In genomic region chr14:55059931-55060330, GRCm38 (mm10) we compare ENCODE assay signal across 10 mouse cellular contexts. TPM values are rescaled to one million over a fixed set of nuclear protein-coding genes. Genes with fewer than 3 reads are reported as not detected.
DNase-seq lines count a peak whose midpoint lies in the region; ATAC-seq and TF ChIP-seq lines count a peak whose summit lies in the region.
"Had no signal": no experiment of that assay in that cellular context is flagged by ENCODE, and none has a peak within 500 bp of the region (broad histone marks: within the 10 kb centered on the region; RNA-seq: fewer than 3 reads in every experiment).

No protein-coding gene starts in this region.

- WGBS in forebrain, embryonic 12.5 days = 26% methylated on average over 5 of the region's 5 CpGs
- WGBS in neural tube, embryonic 15.5 days = 73% methylated on average over 5 of the region's 5 CpGs
- WGBS in heart, adult 2 months = 74% methylated on average over 5 of the region's 5 CpGs

- H3K27ac ChIP-seq in layer of hippocampus, adult 2 months = peak overlapping the region; percentile 63
- peak overlapping the region; percentile 63; the same call in 1 of the 2 replicates for H3K27ac ChIP-seq in forebrain, embryonic 12.5 days
- peak overlapping the region; percentile 18; the same call in 1 of the 2 replicates for H3K27ac ChIP-seq in neural tube, embryonic 15.5 days (replicated peaks)
- no peak overlapping the region for H3K27ac ChIP-seq in heart, adult 2 months
- H3K27ac ChIP-seq: limb, embryonic 10.5 days had no signal

- no peak overlapping the region for H3K4me2 ChIP-seq in forebrain, embryonic 12.5 days
- H3K4me2 ChIP-seq in neural tube, embryonic 15.5 days = no peak overlapping the region

- H3K9me3 ChIP-seq in forebrain, embryonic 12.5 days = no peaks in the 10 kb centered on the region
- no peaks in the 10 kb centered on the region for H3K9me3 ChIP-seq in neural tube, embryonic 15.5 days (replicated peaks)
- H3K9me3 ChIP-seq: limb, embryonic 10.5 days had no signal

- peaks cover 25% of the 10 kb centered on the region for H3K36me3 ChIP-seq in forebrain, embryonic 12.5 days (replicated peaks)
- peaks cover 24% of the 10 kb centered on the region for H3K36me3 ChIP-seq in neural tube, embryonic 15.5 days
- no peaks in the 10 kb centered on the region for H3K36me3 ChIP-seq in heart, adult 2 months (ENCODE audit: control insufficient read depth, insufficient read depth, low read length)

- peaks cover 2% of the 10 kb centered on the region; the same call in 1 of the 2 replicates for H3K27me3 ChIP-seq in forebrain, embryonic 12.5 days
- H3K27me3 ChIP-seq in neural tube, embryonic 15.5 days (replicated peaks) = no peaks in the 10 kb centered on the region
- peaks cover 2% of the 10 kb centered on the region; the same call in 1 of the 2 replicates for H3K27me3 ChIP-seq in heart, adult 2 months (ENCODE audit: control insufficient read depth, insufficient read depth, low read length)

- no peak for DNase-seq in layer of hippocampus, adult 2 months (ENCODE audit: low spot score in 2 of 2)
- DNase-seq in layer of hippocampus, postnatal 10 days (ENCODE audit: low spot score in 2 of 2) = no peak
- DNase-seq in kidney, postnatal 10 days = peak; percentile 42
- no peak for DNase-seq in heart, adult 2 months
- no peak for DNase-seq in heart, postnatal 4 days
- DNase-seq in heart, adult 9 months (ENCODE audit: low spot score in 2 of 2) = no peak

- ATAC-seq in forebrain, embryonic 12.5 days (ENCODE audit: low FRiP score) = no peak
- no peak for ATAC-seq in neural tube, embryonic 15.5 days (ENCODE audit: low FRiP score)
- ATAC-seq: activated CD4-positive, CD25-positive, alpha-beta regulatory T cell, adult 4 months had no signal

- intact Hi-C loops in heart, adult 2 months (cut with DNase I) = no loop called here

- peaks cover 42% of the 10 kb centered on the region for H3K4me1 ChIP-seq in forebrain, embryonic 12.5 days
- peaks cover 88% of the 10 kb centered on the region for H3K4me1 ChIP-seq in neural tube, embryonic 15.5 days
- no peaks in the 10 kb centered on the region for H3K4me1 ChIP-seq in heart, adult 2 months (ENCODE audit: control insufficient read depth, insufficient read depth, low read length)

- H3K9ac ChIP-seq in forebrain, embryonic 12.5 days = no peak overlapping the region
- H3K9ac ChIP-seq in neural tube, embryonic 15.5 days (replicated peaks) = no peak overlapping the region
- no peak overlapping the region for H3K9ac ChIP-seq in heart, adult 2 months (ENCODE audit: low read depth, low read length)

- TF ChIP-seq EP300 in heart, adult 2 months (IDR thresholded peaks at IDR 0.05; ENCODE audit: insufficient read depth, low read depth, low read length) = no peak

- TF ChIP-seq POLR2A in heart, adult 2 months (IDR thresholded peaks at IDR 0.05; ENCODE audit: insufficient read depth, low read depth, low read length) = no peak

- no peak for TF ChIP-seq CTCF in layer of hippocampus, adult 2 months (conservative IDR thresholded peaks at IDR 0.05)
- no peak for TF ChIP-seq CTCF in heart, adult 2 months (IDR thresholded peaks at IDR 0.05)

- H3K4me3 ChIP-seq in layer of hippocampus, adult 2 months = no peak overlapping the region
- H3K4me3 ChIP-seq in forebrain, embryonic 12.5 days (replicated peaks) = no peak overlapping the region
- no peak overlapping the region for H3K4me3 ChIP-seq in neural tube, embryonic 15.5 days (replicated peaks)
- H3K4me3 ChIP-seq in heart, adult 2 months = no peak overlapping the region
- H3K4me3 ChIP-seq: limb, embryonic 10.5 days had no signal

- H3K79me2 ChIP-seq in heart, adult 2 months (replicated peaks; ENCODE audit: control insufficient read depth, insufficient read depth, low read length) = no peaks in the 10 kb centered on the region

RNA-seq across cellular contexts. Expression of gene Zfhx2, which starts 32.2 kb away (rescaled TPM):
- total RNA-seq in layer of hippocampus, adult 2 months (2021) = 10 to 100 TPM; 55.5 to 67.3 TPM
- total RNA-seq in layer of hippocampus, postnatal 10 days (2021) = 10 to 100 TPM; 34.0 to 39.3 TPM
- 26.3 and 28.1 TPM in 2 replicates for polyA plus RNA-seq in forebrain, embryonic 12.5 days (2016; fragmentation: Nextera tagmentation; extraction: Ambion mirVana)
- 20.3 and 24.5 TPM in 2 replicates for polyA plus RNA-seq in neural tube, embryonic 15.5 days (2015; fragmentation: Nextera tagmentation; extraction: Ambion mirVana)
- total RNA-seq in heart, adult 2 months (2021) = 1 to 10 TPM; 3.9 to 4.1 TPM
- polyA plus RNA-seq in heart, adult 2 months (2012; rRNA removed) = 1.1 and 1.3 TPM in 2 replicates
- total RNA-seq in heart, postnatal 4 days (2021) = 1 to 10 TPM; 2.9 to 3.8 TPM

RNA-seq across cellular contexts. Expression of gene Thtpa, which starts 34.7 kb away (rescaled TPM):
- 10 to 100 TPM; 19.3 to 23.7 TPM for total RNA-seq in layer of hippocampus, adult 2 months (2021)
- total RNA-seq in layer of hippocampus, postnatal 10 days (2021) = 10 to 100 TPM; 26.5 to 31.1 TPM
- polyA plus RNA-seq in forebrain, embryonic 12.5 days (2016; fragmentation: Nextera tagmentation; extraction: Ambion mirVana) = 32.0 and 33.0 TPM in 2 replicates
- polyA plus RNA-seq in neural tube, embryonic 15.5 days (2015; fragmentation: Nextera tagmentation; extraction: Ambion mirVana) = 27.9 and 31.6 TPM in 2 replicates
- 10 to 100 TPM; 10.7 to 13.4 TPM for total RNA-seq in heart, adult 2 months (2021)
- 8.2 and 9.7 TPM in 2 replicates for polyA plus RNA-seq in heart, adult 2 months (2012; rRNA removed)
- 10 to 100 TPM; 12.2 to 13.2 TPM for total RNA-seq in heart, postnatal 4 days (2021)

RNA-seq across cellular contexts. Expression of gene Ngdn, which starts 44.7 kb away (rescaled TPM):
- total RNA-seq in layer of hippocampus, adult 2 months (2021) = 10 to 100 TPM; 30.3 to 34.9 TPM
- 10 to 100 TPM; 30.0 to 39.1 TPM for total RNA-seq in layer of hippocampus, postnatal 10 days (2021)
- polyA plus RNA-seq in forebrain, embryonic 12.5 days (2016; fragmentation: Nextera tagmentation; extraction: Ambion mirVana) = 71.7 and 73.3 TPM in 2 replicates
- polyA plus RNA-seq in neural tube, embryonic 15.5 days (2015; fragmentation: Nextera tagmentation; extraction: Ambion mirVana) = 47.6 and 60.4 TPM in 2 replicates
- total RNA-seq in heart, adult 2 months (2021) = 10 to 100 TPM; 25.9 to 28.9 TPM
- 10.1 and 19.6 TPM in 2 replicates for polyA plus RNA-seq in heart, adult 2 months (2012; rRNA removed)
- total RNA-seq in heart, postnatal 4 days (2021) = 10 to 100 TPM; 35.7 to 39.7 TPM

RNA-seq across cellular contexts. Expression of gene Ap1g2, which starts 46.5 kb away (rescaled TPM):
- 10 to 100 TPM; 15.4 to 19.3 TPM for total RNA-seq in layer of hippocampus, adult 2 months (2021)
- total RNA-seq in layer of hippocampus, postnatal 10 days (2021) = 10 to 100 TPM; 19.2 to 20.6 TPM
- polyA plus RNA-seq in forebrain, embryonic 12.5 days (2016; fragmentation: Nextera tagmentation; extraction: Ambion mirVana) = 10.2 and 11.4 TPM in 2 replicates
- 6.2 and 12.4 TPM in 2 replicates for polyA plus RNA-seq in neural tube, embryonic 15.5 days (2015; fragmentation: Nextera tagmentation; extraction: Ambion mirVana)
- total RNA-seq in heart, adult 2 months (2021) = 1 to 10 TPM; 5.3 to 5.6 TPM
- polyA plus RNA-seq in heart, adult 2 months (2012; rRNA removed) = 8.2 and 10.2 TPM in 2 replicates
- 1 to 10 TPM; 3.3 to 5.6 TPM for total RNA-seq in heart, postnatal 4 days (2021)

RNA-seq across cellular contexts. Expression of gene Jph4, which starts 56.8 kb away (rescaled TPM):
- 100 to 1,000 TPM; 453 to 476 TPM for total RNA-seq in layer of hippocampus, adult 2 months (2021)
- 100 to 1,000 TPM; 410 to 431 TPM for total RNA-seq in layer of hippocampus, postnatal 10 days (2021)
- 9.0 and 9.4 TPM in 2 replicates for polyA plus RNA-seq in forebrain, embryonic 12.5 days (2016; fragmentation: Nextera tagmentation; extraction: Ambion mirVana)
- polyA plus RNA-seq in neural tube, embryonic 15.5 days (2015; fragmentation: Nextera tagmentation; extraction: Ambion mirVana) = 30.6 and 37.0 TPM in 2 replicates
- under 1 TPM in 1 of 2 experiments, not detected in 1; 0.23 TPM for total RNA-seq in heart, adult 2 months (2021)
- polyA plus RNA-seq in heart, adult 2 months (2012; rRNA removed) = 0.25 and 0.32 TPM in 2 replicates
- under 1 TPM; 0.10 to 0.16 TPM for total RNA-seq in heart, postnatal 4 days (2021)
- polyA plus RNA-seq: activated CD4-positive, CD25-positive, alpha-beta regulatory T cell, adult 4 months had no signal

Comparison
In these comparisons a context has a peak if more than half of its experiments do, and no peak if none do; other contexts are left out.
1. RNA of gene Zfhx2, which starts 32.2 kb away (total RNA-seq): 55.5 to 67.3 TPM in layer of hippocampus, adult 2 months and 34.0 to 39.3 TPM in layer of hippocampus, postnatal 10 days; 3.9 to 4.1 TPM in heart, adult 2 months and 2.9 to 3.8 TPM in heart, postnatal 4 days; every median in the first group is over 4 times any median in the second.